Mouse (Mus musculus) ES-Bruce4 (cell line): ENCODE measurements around the gene Rab21.

Source experiments
- CTCF ChIP-seq: IDR thresholded peaks from one replicate; pipeline ENCODE4 v1.8.1; 2011; ENCODE audit warnings: low read depth, low read length
- EP300 ChIP-seq: IDR thresholded peaks from 2 replicates; pipeline ENCODE4 v1.6.1; 2011; ENCODE audit warnings: low read depth, low read length; ENCODE audit not compliant: insufficient read depth

DNA sequence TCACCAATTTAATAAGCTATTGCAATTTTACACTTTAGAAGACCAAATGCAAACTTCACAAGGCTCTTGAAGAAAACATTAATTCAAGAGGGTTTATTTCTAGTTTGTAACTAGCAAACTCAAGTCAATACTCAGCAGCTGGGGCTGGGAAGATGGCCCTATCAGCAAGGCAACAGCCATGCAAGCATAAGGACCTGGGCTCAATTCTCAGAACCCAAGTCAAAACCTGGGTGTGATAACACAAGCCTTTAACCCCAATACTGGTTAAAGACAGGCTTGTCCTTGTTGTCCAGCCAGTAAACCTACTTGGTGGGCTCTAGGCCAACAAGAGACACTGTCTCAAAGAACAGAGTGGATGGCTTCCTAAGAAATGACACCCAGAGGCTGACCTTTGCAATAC lies 31.1 kb upstream of the Rab21 start:
- TF ChIP-seq EP300, result no peak
- no peak for TF ChIP-seq CTCF
